Mouse (Mus musculus): Measurements from ENCODE around the gene Cnst. TPM values are rescaled to one million over a fixed set of nuclear protein-coding genes. Genes with fewer than 3 reads are reported as not detected.

Cnst gene
- total RNA-seq, 1 experiment from 2014 or later = 17.9 TPM

GRCm38 (mm10) chr1:179663065-179663464 is 116.9 kb downstream of the Cnst start:
- no peak for ATAC-seq (replicated peaks in 1 of 2; ENCODE audit: insufficient read depth in 1 of 2, low FRiP score in 2 of 2, low TSS enrichment in 1 of 2, low read depth in 1 of 2, poor library complexity in 2 of 2, severe bottlenecking in 2 of 2)

- no peak for ATAC-seq (replicated peaks in 1 of 2; ENCODE audit: insufficient read depth in 1 of 2, low FRiP score in 2 of 2, low TSS enrichment in 1 of 2, low read depth in 1 of 2, poor library complexity in 2 of 2, severe bottlenecking in 2 of 2)
These were observed 118.2 kb downstream of the Cnst start for GRCm38 (mm10) chr1:179664309-179664930.

DNA sequence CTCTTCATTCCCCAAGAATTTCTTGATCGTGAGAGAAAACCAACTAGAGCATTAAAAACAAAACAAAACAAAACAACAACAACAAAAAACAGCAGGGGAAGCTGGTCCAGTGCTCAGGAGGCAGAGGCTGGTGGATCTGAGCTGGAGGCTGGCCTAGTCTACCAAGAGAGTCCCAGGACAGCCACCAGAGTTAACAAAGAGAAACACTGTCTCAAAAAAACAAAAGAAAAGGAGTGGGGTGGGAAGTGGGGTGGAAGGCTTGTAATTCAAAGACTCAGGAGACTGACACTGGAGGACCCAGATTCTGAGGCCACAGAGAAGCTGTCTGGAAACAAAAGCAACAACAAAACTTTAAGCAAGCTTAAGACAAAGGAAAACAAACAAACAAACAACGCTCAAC is 120.8 kb downstream of the Cnst start:
- ATAC-seq (replicated peaks in 1 of 2; ENCODE audit: insufficient read depth in 1 of 2, low FRiP score in 2 of 2, low TSS enrichment in 1 of 2, low read depth in 1 of 2, poor library complexity in 2 of 2, severe bottlenecking in 2 of 2) = no peak

DNA sequence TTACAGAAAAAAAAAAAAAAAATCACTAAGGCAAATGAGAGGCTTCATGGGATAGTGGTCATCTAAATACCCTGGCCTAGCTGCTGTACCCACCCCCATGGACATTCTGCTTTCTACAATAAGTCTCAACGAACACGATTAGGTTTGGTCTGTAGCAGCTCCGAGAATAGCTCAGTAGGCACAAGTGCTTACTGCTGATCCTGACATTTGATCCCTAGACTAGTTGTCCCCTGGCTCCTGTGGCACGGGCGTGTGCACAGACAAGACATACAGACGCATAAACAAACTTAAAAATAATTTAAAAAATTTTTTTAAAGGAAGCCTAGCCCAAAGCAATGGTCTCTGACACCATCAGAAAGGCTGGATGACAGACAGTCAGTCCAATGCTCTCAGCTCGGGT is 121.3 kb downstream of the Cnst start:
- ATAC-seq (replicated peaks in 1 of 2; ENCODE audit: insufficient read depth in 1 of 2, low FRiP score in 2 of 2, low TSS enrichment in 1 of 2, low read depth in 1 of 2, poor library complexity in 2 of 2, severe bottlenecking in 2 of 2) = no peak

GRCm38 (mm10) chr1:179668013-179668805 is 122.0 kb downstream of the Cnst start, which contains the start of gene Sccpdh:
Gene Sccpdh, plus strand, starts transcription at chr1:179668210.
- ATAC-seq (replicated peaks in 1 of 2; ENCODE audit: insufficient read depth in 1 of 2, low FRiP score in 2 of 2, low TSS enrichment in 1 of 2, low read depth in 1 of 2, poor library complexity in 2 of 2, severe bottlenecking in 2 of 2) = peak; percentile 44 to 76

DNA sequence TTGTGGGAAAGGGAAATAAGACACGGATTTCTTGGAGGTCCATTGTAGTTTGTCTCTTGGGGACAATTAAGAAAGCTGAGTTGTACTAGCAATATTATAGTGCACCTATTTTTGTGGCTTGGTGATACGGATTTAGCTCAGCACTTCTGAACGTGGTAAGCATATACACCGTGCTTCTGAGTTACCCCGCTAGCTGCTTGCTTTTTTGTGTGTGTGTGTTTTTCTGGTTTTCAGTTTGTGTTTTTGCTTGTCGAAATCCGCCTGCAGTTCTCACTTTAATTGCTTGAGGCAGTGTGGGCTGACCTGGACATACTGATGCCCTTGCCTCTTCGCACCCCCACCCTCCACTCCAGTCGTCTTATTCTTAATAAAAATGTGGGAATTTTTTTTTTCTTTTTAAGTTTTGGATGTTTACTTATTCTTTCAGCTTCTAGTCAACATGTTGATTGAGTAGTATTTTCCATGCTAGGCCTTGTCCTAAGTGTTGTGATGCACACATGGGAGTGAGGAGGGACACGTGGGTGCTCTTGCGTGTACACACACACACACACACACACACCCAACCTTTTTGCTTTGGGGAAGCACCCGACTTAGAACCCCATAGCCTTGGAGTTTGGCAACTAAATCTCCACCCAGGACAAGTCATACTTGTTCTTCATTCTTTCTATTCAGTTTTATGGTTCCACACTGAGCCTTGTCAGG is 122.8 kb downstream of the Cnst start:
- 0 out of 4 replicates have a peak, but pooled peaks of 1 of the 2 experiments have one; percentile 35 for ATAC-seq (replicated peaks in 1 of 2; ENCODE audit: insufficient read depth in 1 of 2, low FRiP score in 2 of 2, low TSS enrichment in 1 of 2, low read depth in 1 of 2, poor library complexity in 2 of 2, severe bottlenecking in 2 of 2)

- ATAC-seq (replicated peaks in 1 of 2; ENCODE audit: insufficient read depth in 1 of 2, low FRiP score in 2 of 2, low TSS enrichment in 1 of 2, low read depth in 1 of 2, poor library complexity in 2 of 2, severe bottlenecking in 2 of 2) = no peak
These were observed 128.2 kb downstream of the Cnst start for GRCm38 (mm10) chr1:179674355-179674754.

DNA sequence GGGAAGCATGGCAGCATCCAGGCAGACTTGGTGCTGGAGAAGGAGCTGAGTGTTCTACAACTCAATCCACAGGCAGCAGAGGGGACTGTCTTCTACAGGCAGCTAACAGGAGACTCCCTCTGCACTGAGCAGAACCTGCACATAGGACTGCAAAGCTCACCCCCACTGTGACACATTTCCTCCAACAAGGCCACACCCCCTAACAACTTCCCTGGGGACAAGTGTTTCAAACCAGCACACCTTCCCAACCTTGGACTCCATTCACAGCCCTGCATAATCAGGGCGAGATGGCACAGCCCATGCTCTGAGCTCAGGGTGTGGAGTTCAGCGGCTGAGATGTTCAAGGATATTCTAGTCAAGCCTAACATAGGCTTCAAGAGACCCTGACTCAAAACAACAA is 130.9 kb downstream of the Cnst start:
- no peak for ATAC-seq (replicated peaks in 1 of 2; ENCODE audit: insufficient read depth in 1 of 2, low FRiP score in 2 of 2, low TSS enrichment in 1 of 2, low read depth in 1 of 2, poor library complexity in 2 of 2, severe bottlenecking in 2 of 2)

Other genes starting within 250 kb of the Cnst start
- gene Smyd3, start 28.3 kb upstream of the Cnst start, total RNA-seq (2017) = 39.5 and 58.7 TPM in 2 replicates
- 29.9 and 57.9 TPM in 2 replicates for gene Tfb2m, start 103 bp upstream of the Cnst start, total RNA-seq (2017)
- gene Sccpdh, start 121.8 kb downstream of the Cnst start, total RNA-seq (2017) = 39.8 and 46.7 TPM in 2 replicates
- not detected in 2 replicates for gene Kif28, start 198.9 kb downstream of the Cnst start, total RNA-seq (2017)